Mouse (Mus musculus): ENCODE measurements around the gene Espl1. TPM values are rescaled to one million over a fixed set of nuclear protein-coding genes. Genes with fewer than 3 reads are reported as not detected.

Gene Espl1
- total and polyA plus RNA-seq, 3 experiments = 49.8 to 142 (median 94.1) TPM

- Histone ChIP-seq H3K79me2 (ENCODE audit: control insufficient read depth, insufficient read depth, low read length, poor library complexity) (peaks cover 24% of the 10 kb centered on the region), H3K4me1 (ENCODE audit: control insufficient read depth in 1 of 2, insufficient read depth in 2 of 2, low read length in 2 of 2) (peaks cover 6 to 16% of the 10 kb centered on the region in 2 experiments; a peak in 3 of 4 replicates), H3K27ac (ENCODE audit: control insufficient read depth, low read depth, low read length) (peak within 1 kb of the TSS; percentile 85), H3K4me3 (ENCODE audit: control insufficient read depth in 1 of 2, insufficient read depth in 1 of 2, low read depth in 2 of 2, low read length in 2 of 2) (peak within 1 kb of the TSS; percentile 47 to 82), H3K9ac (ENCODE audit: control insufficient read depth, low read depth, low read length, poor library complexity, severe bottlenecking) (peak within 1 kb of the TSS; percentile 82), H3K9me3 (replicated peaks; ENCODE audit: insufficient read depth, low read length) (no peaks in the 10 kb centered on the region), H3K27me3 (ENCODE audit: control insufficient read depth in 1 of 2, insufficient read depth in 2 of 2, low read length in 2 of 2) (no peaks in the 10 kb centered on the region), H3K36me3 (ENCODE audit: control insufficient read depth in 1 of 2, insufficient read depth in 2 of 2, low read length in 2 of 2) (peaks cover 0 to 17% of the 10 kb centered on the region in 2 experiments; a peak in 3 of 4 replicates)
- DNase-seq (ENCODE audit: low read depth, low spot score) = peak; percentile 97
- no peak for TF ChIP-seq MEF2A (IDR thresholded peaks at IDR 0.05; ENCODE audit: extremely low read depth, insufficient replicate concordance, low read depth, low read length, poor library complexity, severe bottlenecking)
- TF ChIP-seq ZMIZ1 (IDR thresholded peaks at IDR 0.05; ENCODE audit: low read depth, low read length) = no peak
- TF ChIP-seq KAT2A (conservative IDR thresholded peaks at IDR 0.05; ENCODE audit: low read depth, low read length) = peak; percentile 83
- peak; percentile 96 for TF ChIP-seq POLR2AphosphoS2 (IDR thresholded peaks at IDR 0.05; ENCODE audit: low read length)
- TF ChIP-seq MAFK (IDR thresholded peaks at IDR 0.05; ENCODE audit: borderline replicate concordance, low read depth, low read length) = no peak
- peak; percentile 81 for TF ChIP-seq MAX (IDR thresholded peaks at IDR 0.05; ENCODE audit: low read length)
- peak; percentile 90 for TF ChIP-seq ELF1 (IDR thresholded peaks at IDR 0.05; ENCODE audit: low read depth, low read length)
- peak; percentile 81 for TF ChIP-seq TBP (IDR thresholded peaks at IDR 0.05; ENCODE audit: low read depth, low read length)
- TF ChIP-seq NELFE (IDR thresholded peaks at IDR 0.05; ENCODE audit: low read depth, low read length) = peak; percentile 86
- TF ChIP-seq CHD1 (IDR thresholded peaks at IDR 0.05; ENCODE audit: low read depth, low read length) = no peak
- TF ChIP-seq SIN3A (IDR thresholded peaks at IDR 0.05; ENCODE audit: low read length) = peak; percentile 98
- TF ChIP-seq CHD2 (IDR thresholded peaks at IDR 0.05; ENCODE audit: low read length) = no peak
- TF ChIP-seq MXI1 (IDR thresholded peaks at IDR 0.05; ENCODE audit: low read depth, low read length) = peak; percentile 90; the same call in 1 of the 2 replicates
- TF ChIP-seq HCFC1 (IDR thresholded peaks at IDR 0.05; ENCODE audit: low read depth, low read length) = peak; percentile 95
- peak; percentile 89; the same call in 1 of the 2 replicates for TF ChIP-seq E2F4 (IDR thresholded peaks at IDR 0.05; ENCODE audit: borderline replicate concordance, low read depth, low read length)
- TF ChIP-seq USF2 (IDR thresholded peaks at IDR 0.05; ENCODE audit: borderline replicate concordance in 1 of 2, insufficient read depth in 1 of 2, low read depth in 1 of 2, low read length in 2 of 2) = no peak
- no peak for TF ChIP-seq ETS1 (IDR thresholded peaks at IDR 0.05; ENCODE audit: low read depth, low read length)
- peak; percentile 83; the same call in 1 of the 2 replicates for TF ChIP-seq MYC (IDR thresholded peaks at IDR 0.05; ENCODE audit: low read depth, low read length)
- TF ChIP-seq POLR2A (IDR thresholded peaks at IDR 0.05; ENCODE audit: control insufficient read depth in 1 of 2, insufficient read depth in 1 of 2, low read depth in 1 of 2, low read length in 2 of 2, poor library complexity in 1 of 2) = peak; percentile 87 to 92
- 0 out of 2 replicates have a peak, but pooled peaks have one; percentile 3 for TF ChIP-seq GATA1 (IDR thresholded peaks at IDR 0.05; ENCODE audit: low read depth, low read length)
- TF ChIP-seq MYB (IDR thresholded peaks at IDR 0.05; ENCODE audit: low read depth, low read length) = no peak
- TF ChIP-seq NRF1 (IDR thresholded peaks at IDR 0.05; ENCODE audit: insufficient read depth, low read depth, low read length, poor library complexity, severe bottlenecking) = no peak
- no peak for TF ChIP-seq EP300 (IDR thresholded peaks at IDR 0.05; ENCODE audit: low read depth in 1 of 2, low read length in 2 of 2)
- no peak; the same call in 1 of the 2 replicates for TF ChIP-seq POLR2AphosphoS5 (IDR thresholded peaks at IDR 0.05; ENCODE audit: borderline replicate concordance, low read depth, low read length)
Observed at GRCm38 (mm10) chr15:102331610-102332015, 35.5 kb downstream of the Espl1 start, which contains the start of gene Myg1. Gene Myg1, plus strand, starts transcription at chr15:102331709.

All from MEL (cell line).